Mouse (Mus musculus) limb, embryonic 13.5 days (tissue): ENCODE measurements around the gene Dusp21. TPM values are rescaled to one million over a fixed set of nuclear protein-coding genes. Genes with fewer than 3 reads are reported as not detected.

Source experiments
- ATAC-seq: fragments of 200-750 bp; cut with Nextera tagmentation; 2 replicates; pipeline ENCODE4 v1.8.0; 2017; ENCODE audit warnings: low read depth, moderate number of reproducible peaks, moderate TSS enrichment; ENCODE audit not compliant: low FRiP score
- H3K27ac ChIP-seq: fragments of 300-500 bp; sonication (generic); 2 replicates; pipeline ENCODE4 v1.5.1; 2015; ENCODE audit warnings: inconsistent platforms, mild to moderate bottlenecking, moderate library complexity
- H3K27me3 ChIP-seq: fragments of 300-500 bp; sonication (generic); 2 replicates; pipeline ENCODE4 v1.6.1; 2015; ENCODE audit warnings: mild to moderate bottlenecking, inconsistent platforms
- H3K36me3 ChIP-seq: fragments of 300-500 bp; sonication (generic); 2 replicates; pipeline ENCODE4 v1.6.1; 2015; ENCODE audit warnings: inconsistent platforms, mild to moderate bottlenecking, moderate library complexity
- H3K4me1 ChIP-seq: fragments of 300-500 bp; sonication (generic); 2 replicates; pipeline ENCODE4 v1.6.1; 2015; ENCODE audit warnings: inconsistent platforms
- H3K4me2 ChIP-seq: fragments of 300-500 bp; sonication (generic); replicated peaks from 2 replicates; pipeline ENCODE4 v1.6.1; 2015; ENCODE audit warnings: inconsistent platforms, mild to moderate bottlenecking, moderate library complexity
- H3K4me3 ChIP-seq: fragments of 300-500 bp; sonication (generic); 2 replicates; pipeline ENCODE4 v1.5.1; 2015; ENCODE audit warnings: moderate library complexity, mild to moderate bottlenecking, inconsistent platforms
- H3K9ac ChIP-seq: fragments of 300-500 bp; sonication (generic); 2 replicates; pipeline ENCODE4 v1.6.1; 2015; ENCODE audit warnings: mild to moderate bottlenecking, inconsistent platforms
- H3K9me3 ChIP-seq: fragments of 300-500 bp; sonication (generic); 2 replicates; pipeline ENCODE4 v1.6.1; 2016; ENCODE audit warnings: inconsistent platforms
- WGBS: fragments of 180-500 bp; shearing (Covaris S2); methylation state at CpG from one replicate; pipeline ENCODE4 v1.1.7; 2015; 5-methylcytosine and 5-hydroxymethylcytosine counted together
- polyA plus RNA-seq: library from polyadenylated mRNA; unstranded; fragments of >200 nt; fragmentation: Nextera tagmentation; extraction: Ambion mirVana; gene quantifications from 2 replicates; pipeline ENCODE4 v1.2.1, GENCODE M21; 2015

Dusp21 gene
- polyA plus RNA-seq, 1 experiment from 2014 or later, result not detected

- ATAC-seq, result no peak
- Histone ChIP-seq H3K9me3 (no peaks in the 10 kb centered on the region), H3K4me1 (0 out of 2 replicates have a peak, but pooled peaks cover 4% of the 10 kb centered on the region), H3K27me3 (no peaks in the 10 kb centered on the region), H3K4me2 (no peak overlapping the region), H3K27ac (no peak overlapping the region), H3K9ac (no peak overlapping the region), H3K36me3 (no peaks in the 10 kb centered on the region), H3K4me3 (no peak overlapping the region)
- 86% methylated on average over 1 of the region's 1 CpGs for WGBS
Measured at GRCm38 (mm10) chrX:18179492-18179891, 33.8 kb downstream of the Dusp21 start.

DNA sequence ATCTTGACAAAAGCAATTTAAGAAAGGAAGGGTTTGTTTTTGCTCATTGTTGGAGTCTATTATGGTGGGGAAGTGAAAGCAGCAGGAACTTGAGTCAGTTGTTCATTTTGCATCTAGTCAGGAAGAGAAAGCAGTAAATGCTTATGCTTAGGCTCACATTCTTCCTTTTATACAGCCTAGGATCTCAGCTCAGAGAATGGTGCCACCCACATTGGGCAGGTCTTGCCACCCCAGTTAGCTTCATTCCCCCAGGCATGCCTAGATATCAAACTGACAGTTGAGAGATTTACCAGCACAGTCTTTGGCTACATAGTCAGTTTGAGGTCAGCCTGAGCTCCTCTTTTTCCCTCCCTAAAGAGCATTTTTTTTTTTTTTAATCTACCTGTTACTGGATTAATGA, 41.5 kb downstream of the Dusp21 start:
- ATAC-seq, result no peak
- Histone ChIP-seq H3K27me3 (no peaks in the 10 kb centered on the region), H3K36me3 (no peaks in the 10 kb centered on the region), H3K27ac (no peak overlapping the region), H3K9me3 (no peaks in the 10 kb centered on the region), H3K4me3 (no peak overlapping the region), H3K4me2 (no peak overlapping the region), H3K4me1 (no peaks in the 10 kb centered on the region), H3K9ac (no peak overlapping the region)

DNA sequence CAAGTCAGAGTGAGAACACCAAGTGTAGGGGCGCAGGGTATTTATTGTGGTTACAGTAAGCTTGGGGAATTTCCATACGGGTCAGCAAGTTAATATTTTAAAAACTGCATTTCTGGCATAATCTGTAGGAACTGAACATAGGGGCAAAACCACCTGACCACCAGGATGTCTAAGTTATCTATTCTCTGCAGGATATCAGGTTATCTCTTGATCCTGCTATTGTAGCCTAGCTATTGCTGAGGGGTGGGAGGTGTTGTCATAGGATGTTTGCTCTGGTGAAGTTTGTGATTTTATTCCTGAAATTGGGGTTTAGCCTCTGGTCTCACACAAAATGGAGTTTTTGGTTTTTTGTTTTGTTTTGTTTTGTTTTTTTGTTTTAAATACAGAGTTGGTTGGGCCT, 42.6 kb downstream of the Dusp21 start:
- H3K4me1 ChIP-seq, result no peaks in the 10 kb centered on the region
- H3K4me2 ChIP-seq, result no peak overlapping the region
- H3K9ac ChIP-seq, result no peak overlapping the region
- H3K27me3 ChIP-seq, result no peaks in the 10 kb centered on the region
- H3K27ac ChIP-seq, result no peak overlapping the region
- no peak for ATAC-seq
- H3K9me3 ChIP-seq, result no peaks in the 10 kb centered on the region
- no peak overlapping the region for H3K4me3 ChIP-seq
- 89% methylated on average over 2 of the region's 2 CpGs for WGBS
- no peaks in the 10 kb centered on the region for H3K36me3 ChIP-seq

Other genes with a start within 250 kb of the Dusp21 start
- 22.3 and 25.5 TPM in 2 replicates for gene Kdm6a, start 16.7 kb downstream of the Dusp21 start, polyA plus RNA-seq